Mouse (Mus musculus): ENCODE measurements around the gene Majin.

DNA sequence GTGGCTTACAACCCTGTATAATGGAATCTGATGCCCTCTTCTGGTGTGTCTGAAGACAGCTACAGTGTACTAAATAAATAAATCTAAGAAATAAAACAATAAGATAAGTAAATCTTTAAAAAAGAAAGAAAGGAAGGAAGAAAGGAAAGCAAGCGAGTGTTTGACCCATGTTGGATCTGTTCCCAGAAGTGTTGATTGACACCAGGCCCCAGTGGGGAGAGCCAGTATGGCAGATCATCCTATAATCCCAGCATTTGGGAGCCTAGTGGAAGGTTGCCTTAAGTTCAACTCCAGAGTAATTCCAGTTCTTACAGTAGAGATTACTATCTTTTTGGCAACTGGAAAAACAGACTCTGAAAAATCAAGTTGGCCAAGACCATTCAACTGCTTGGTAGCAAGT lies 61.6 kb downstream of the Majin start:
- no peak for TF ChIP-seq CTCF (IDR thresholded peaks at IDR 0.05; ENCODE audit: control insufficient read depth, insufficient read depth, insufficient read length)
- no peak for TF ChIP-seq MAX (IDR thresholded peaks at IDR 0.05)

Data from C2C12 (cell line).